Mouse (Mus musculus): ENCODE measurements around the gene Cpa4. TPM values are rescaled to one million over a fixed set of nuclear protein-coding genes. Genes with fewer than 3 reads are reported as not detected.

The Cpa4 gene
- total RNA-seq, 2 experiments from 2014 or later: 0.15 to 0.16 TPM

DNA sequence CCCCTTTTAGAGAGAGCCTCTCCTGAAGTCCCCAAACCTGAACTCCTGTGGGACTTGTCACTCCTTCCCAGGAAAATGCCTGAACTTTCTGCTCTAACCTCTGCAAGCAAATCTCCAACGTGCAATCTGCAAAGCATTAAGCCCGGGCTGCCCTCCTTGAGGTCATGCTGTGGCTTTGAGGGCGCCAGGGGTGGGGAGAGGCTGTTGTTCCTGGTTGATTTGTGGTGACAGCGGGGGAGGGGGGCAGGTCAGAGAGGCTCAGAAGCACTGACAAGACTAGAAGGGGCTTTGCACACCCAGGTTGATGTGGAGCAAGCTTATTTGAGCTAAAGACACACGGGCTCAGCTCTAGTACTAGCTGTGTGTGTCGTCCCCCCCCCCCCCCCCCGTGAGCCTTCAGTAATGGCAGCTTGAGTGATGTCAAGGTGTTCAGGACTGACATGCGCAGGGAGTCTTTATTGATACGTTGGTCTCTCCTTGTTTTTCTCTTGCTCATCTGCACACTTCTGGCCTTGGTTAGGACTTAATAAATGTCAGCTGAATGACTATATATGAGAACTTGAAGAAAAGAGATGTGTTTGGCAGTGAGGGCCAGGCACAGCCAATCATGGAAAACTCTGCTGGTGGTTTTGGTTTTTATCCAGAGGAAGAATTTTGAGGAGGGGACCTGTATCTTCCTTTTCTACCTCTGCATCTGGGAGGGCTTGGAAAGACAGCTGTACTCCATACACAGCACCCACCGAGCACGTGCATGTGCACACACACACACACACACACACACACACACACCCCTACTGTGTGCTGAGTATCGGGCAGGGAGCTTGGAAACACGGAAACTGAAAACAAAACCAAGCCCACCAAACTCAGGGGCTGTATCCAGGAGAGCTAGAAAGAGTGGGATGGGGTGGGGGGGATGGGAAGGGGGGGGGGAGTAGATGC, 49.1 kb downstream of the Cpa4 start:
- intact Hi-C loops (cut with DNase I): no loop called here
- peak in 1 of 2 experiments; percentile 51 for DNase-seq (ENCODE audit: extremely low spot score in 1 of 2, low spot score in 2 of 2)

DNA sequence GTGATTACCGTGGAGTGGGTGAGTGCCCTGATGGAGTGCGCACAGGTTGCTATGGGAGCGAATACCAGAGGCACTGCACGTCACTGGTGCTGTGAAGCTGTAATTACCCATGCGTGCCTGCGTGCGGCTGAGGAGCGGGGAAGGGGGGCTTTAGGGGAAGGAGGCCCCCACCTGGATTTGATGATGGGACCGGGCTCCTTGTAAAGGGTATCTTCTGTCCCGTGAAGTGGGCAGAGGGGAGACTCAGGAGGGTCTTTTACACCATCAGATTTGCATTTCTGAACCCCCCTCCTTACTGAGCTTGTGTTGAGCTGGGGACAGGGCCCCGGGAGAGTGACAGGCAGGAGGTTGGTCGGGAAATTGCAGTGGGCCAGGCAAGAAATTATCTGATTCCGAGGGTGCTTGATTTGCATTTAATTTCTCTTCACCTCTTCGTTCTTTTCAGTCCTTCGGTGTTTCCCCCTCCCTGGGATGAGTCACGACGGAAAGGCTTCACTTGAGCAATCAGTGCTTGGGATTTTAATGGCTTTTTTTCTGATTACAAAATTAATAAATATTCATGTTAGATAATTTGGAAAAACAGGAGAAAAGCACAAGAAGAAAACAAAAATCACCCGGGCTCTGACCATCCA, 49.9 kb downstream of the Cpa4 start:
- intact Hi-C loops (cut with DNase I): no loop called here
- peak; percentile 66 to 68 for DNase-seq (ENCODE audit: extremely low spot score in 1 of 2, low spot score in 2 of 2)

DNA sequence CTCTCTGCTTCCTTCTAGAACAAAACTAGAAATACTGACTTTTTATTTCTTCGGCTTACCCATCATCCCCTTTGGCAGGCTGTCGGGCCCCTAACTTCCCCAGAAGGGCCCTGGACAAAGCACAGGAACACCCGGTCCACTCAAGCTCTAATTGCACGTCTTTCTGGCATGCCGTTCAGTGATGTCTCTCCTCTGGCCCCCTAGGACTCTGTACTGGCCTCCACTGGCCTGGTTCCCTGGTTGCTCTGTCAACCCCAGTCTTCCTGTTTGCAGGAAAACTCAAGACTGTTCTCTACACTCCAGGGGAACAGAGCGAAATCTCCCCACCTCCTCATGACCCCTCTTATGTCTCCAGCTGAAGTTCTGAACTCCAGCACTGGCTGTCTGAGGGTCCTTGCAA, 50.6 kb downstream of the Cpa4 start:
- no peak for DNase-seq (ENCODE audit: extremely low spot score in 1 of 2, low spot score in 2 of 2)

DNA sequence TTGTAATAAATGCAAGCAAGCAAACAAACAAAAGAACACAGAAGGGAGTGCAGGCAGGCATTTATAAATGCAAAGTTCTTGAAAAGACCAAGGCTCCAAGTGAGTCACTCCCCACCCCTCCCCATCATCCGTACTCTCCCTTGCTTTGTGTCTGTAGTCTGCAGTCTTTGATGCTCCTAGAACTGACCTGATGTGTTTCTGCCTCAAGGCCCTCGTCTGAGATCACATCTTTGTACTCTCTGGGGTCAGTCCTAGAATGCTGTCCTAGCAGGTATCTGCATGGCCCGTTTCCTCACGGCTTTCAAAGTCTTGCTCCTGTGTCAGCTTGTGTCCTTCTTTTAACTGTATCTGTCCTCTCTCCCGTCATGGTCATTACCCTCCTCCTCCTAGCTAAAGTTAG, 51.4 kb downstream of the Cpa4 start:
- intact Hi-C loops (cut with DNase I): no loop called here

More for the DNA sequence above, 50.6 kb downstream of the Cpa4 start:
- intact Hi-C loops (cut with DNase I): no loop called here

DNA sequence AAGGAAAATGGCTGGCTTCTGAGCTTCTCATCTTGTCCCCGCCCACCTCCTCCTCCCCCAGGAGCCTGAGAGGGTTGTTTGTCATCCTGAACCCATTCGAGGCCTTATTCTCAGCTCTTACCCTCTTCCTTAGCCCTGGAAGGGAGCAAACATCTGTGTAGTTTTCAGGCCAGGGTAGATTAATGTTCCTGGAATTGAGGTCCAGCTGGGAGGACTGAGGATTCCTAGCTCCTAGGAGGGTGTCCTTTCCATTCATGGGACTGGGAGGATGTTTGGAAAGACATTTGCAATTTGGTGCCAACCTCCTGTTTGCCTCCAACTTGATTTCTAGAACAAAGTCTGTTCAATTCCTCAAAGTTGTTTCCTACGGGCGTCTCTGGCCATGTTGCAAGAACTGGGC, 52.4 kb downstream of the Cpa4 start:
- no peak for DNase-seq (ENCODE audit: extremely low spot score in 1 of 2, low spot score in 2 of 2)
- intact Hi-C loops (cut with DNase I): no loop called here

More for the DNA sequence above, 51.4 kb downstream of the Cpa4 start:
- DNase-seq (ENCODE audit: extremely low spot score in 1 of 2, low spot score in 2 of 2): no peak

DNA sequence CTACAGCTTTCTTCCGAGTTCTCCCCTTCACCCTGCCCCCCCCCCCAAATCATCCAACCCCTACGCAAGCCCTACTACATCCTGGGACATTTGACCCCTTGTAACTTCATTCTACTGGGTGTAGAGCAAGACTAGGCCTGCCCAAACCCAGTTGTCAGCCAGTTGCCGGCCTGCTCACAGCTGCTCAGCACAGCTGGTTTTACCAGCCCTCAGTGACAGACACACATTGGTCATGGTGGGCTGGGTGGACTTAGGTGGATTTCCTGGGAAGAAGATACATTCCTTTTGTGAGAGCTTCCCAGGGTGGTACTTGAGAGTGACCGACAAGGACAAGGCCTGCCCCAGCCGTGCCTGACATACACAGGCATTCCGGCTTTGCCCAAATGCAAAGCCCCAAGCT, 52.8 kb downstream of the Cpa4 start:
- intact Hi-C loops (cut with DNase I): no loop called here
- no peak for DNase-seq (ENCODE audit: extremely low spot score in 1 of 2, low spot score in 2 of 2)

DNA sequence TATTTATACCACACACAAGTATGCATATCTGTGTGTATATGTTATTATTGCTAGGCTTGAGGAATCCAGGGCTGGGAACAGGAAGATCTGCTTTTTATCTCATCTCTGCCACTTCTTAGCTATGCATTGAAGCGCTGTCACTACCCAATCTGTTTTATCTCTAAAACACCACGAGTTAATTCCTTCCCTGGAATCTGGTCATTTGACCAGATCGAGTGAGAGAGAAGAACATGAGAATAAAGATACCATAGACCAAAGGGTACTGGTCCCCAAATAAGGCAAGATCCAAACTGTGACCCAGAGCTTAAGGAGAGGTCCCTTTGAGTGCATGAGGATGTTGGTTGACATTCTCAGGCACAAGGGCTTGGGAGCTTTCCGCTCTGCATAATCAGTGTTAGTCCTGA, 53.8 kb downstream of the Cpa4 start:
- no peak for DNase-seq (ENCODE audit: extremely low spot score in 1 of 2, low spot score in 2 of 2)
- intact Hi-C loops (cut with DNase I): no loop called here

DNA sequence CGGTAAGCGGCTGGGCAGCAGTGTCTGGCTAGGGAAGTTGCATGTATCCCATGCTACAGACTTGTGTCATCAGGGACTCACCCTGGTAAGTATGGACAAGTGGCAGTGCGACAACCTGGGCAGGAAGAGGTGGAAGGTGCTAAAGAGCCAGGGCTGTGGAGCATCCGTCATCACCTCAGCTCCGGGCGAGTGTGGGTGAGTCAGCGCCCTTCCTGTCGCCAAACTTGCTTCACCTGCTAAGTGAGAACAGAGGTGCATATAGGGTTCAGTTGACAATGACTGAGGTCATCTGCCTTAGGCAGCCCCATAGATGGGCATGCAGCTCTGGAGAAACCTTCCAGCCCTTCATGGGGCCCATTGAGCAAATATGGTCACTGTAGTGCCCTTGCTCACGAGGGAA, 56.6 kb downstream of the Cpa4 start:
- intact Hi-C loops (cut with DNase I): no loop called here
- DNase-seq (ENCODE audit: extremely low spot score in 1 of 2, low spot score in 2 of 2): no peak

DNA sequence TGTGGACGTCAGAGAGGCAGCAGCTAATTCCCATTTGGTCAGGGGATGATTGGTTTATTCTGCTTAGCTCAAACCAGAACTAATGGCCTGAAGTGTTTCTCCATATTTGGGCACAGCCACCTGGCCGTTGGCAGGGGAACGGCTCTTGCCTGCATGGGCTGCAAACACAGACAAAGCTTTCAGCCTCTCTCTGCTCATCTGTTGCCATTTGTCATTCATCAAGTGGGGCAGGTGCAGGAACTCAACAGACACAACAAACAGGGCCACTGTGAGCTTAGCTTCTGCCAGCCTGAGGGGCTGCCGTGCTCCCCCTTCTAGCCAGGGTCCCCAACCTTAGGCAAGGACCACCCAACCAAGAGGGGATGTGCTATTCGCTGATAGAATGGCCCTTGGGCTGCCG, 60.0 kb downstream of the Cpa4 start:
- no peak for DNase-seq (ENCODE audit: extremely low spot score in 1 of 2, low spot score in 2 of 2)
- intact Hi-C loops (cut with DNase I): no loop called here

DNA sequence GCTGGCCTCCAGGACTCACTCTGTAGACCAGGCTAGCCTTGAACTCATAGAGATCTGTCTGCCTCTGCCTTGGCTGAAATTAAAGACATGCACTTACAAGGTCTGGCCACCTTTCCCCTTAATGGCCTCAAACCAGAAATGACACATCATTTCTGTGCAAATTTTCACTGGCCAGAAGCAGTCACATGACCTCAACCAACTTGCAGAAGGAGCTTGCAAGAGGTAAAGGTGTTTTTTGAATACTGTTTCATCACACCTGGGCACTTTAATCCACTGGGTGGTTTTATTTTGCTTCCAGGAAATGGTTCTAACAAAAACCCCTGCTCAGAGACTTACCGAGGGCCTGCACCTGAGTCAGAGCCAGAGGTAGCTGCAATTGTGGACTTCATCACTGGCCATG, 61.8 kb downstream of the Cpa4 start:
- no peak for DNase-seq (ENCODE audit: extremely low spot score in 1 of 2, low spot score in 2 of 2)
- intact Hi-C loops (cut with DNase I): no loop called here

DNA sequence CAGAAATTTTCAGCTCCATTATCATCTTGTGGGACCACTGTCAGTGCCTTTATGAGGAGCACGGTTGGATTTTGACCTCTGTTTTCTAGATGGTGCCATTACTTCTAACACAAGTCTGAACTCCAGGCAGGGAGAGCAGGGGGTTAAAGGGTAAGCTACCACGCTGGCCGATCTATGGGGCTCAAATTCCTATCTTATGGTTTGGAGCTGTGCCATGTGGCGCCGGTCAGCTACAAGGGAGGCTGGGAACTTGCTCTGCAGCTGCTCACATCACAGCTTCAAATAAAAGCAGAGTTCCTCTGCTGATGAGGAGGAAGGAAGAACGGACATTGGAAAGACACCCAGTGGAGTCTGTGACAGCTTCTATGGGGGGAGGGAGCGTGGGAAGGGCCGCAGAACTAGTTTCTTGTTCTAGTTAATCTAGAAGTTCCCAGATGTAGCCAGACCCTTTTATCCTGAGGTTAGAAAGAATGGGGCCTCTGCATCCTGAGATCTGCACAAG, 67.2 kb downstream of the Cpa4 start:
- intact Hi-C loops (cut with DNase I): no loop called here

DNA sequence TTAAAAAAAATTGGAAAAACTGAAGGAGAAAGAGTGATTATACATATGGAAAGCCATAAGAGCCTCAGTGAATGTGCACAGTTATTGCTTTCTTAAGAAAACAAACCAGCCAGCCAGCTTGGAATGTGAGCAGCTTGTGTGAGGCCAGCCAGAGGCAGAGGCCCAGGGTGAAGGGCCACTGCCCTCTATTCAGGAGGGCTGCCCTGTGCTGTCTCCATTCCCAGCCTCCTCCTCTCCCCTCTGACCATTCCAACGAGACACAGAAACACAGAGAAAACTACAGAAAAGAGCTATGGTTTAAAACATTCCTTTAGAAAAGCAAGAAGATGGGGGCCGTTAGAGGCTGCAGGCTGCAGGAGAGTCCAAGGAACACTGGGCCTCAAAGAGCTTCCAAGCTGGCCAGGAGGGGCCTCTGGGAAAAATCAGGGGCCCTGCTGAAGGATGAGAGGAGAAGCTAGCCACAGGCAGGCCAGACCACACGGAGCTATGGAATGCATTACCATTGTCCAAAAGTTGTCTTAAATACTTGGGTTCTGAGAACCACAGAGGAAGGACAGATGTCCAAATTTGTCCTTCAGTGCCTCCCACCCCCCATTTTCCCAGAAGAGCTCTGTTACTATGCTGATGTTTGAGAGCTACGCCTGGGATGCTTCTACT, 68.1 kb downstream of the Cpa4 start:
- intact Hi-C loops (cut with DNase I): no loop called here
- DNase-seq (ENCODE audit: extremely low spot score in 1 of 2, low spot score in 2 of 2): no peak

More for the DNA sequence above, 67.2 kb downstream of the Cpa4 start:
- DNase-seq (ENCODE audit: extremely low spot score in 1 of 2, low spot score in 2 of 2): no peak

DNA sequence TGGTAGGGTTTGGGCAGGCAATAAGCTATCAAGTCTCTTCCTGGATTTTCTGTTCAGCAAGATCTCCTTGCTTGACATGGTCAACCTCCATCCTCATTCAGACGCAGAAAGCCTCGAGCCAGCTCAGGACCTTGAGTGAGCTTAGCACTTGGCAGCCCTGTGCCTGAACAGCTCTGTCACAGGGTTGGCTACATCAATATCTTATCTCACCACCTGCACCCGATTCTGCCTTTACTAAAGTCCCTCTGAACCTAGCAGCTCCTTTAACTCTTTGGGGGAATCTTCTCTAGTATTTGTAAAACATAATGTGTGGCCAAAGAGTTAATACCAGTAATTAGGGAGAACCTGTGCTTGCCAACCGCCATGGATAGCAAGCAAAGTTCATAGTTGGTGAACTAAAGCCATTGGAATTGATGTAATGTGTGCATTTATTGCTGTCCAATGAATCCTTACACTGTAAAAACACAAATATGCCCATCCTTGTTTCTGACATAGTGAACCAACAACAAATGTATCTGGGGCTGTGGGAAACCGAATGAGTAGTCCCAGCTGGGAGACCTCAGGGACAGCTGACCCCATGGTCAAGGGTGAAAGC, 70.6 kb downstream of the Cpa4 start, which contains the start of gene Cpa1:
Cpa1 (plus strand) TSS at position 545 of the 595 bp plus-strand sequence.
- intact Hi-C loops (cut with DNase I): no loop called here
- no peak for DNase-seq (ENCODE audit: extremely low spot score in 1 of 2, low spot score in 2 of 2)

Other genes starting within 250 kb of the Cpa4 start
- 10 to 100 TPM; 29.0 to 29.1 TPM for gene Zc3hc1, start 177.3 kb upstream of the Cpa4 start, total RNA-seq (2021)
- 100 to 1,000 TPM; 151 to 161 TPM for gene Klhdc10, start 166.5 kb upstream of the Cpa4 start, total RNA-seq (2021)
- gene Tmem209, start 58.6 kb upstream of the Cpa4 start, total RNA-seq (2021): 10 to 100 TPM; 16.3 to 16.6 TPM
- gene Ssmem1, start 58.5 kb upstream of the Cpa4 start, total RNA-seq (2021): 1 to 10 TPM in 1 of 2 experiments, under 1 TPM in 1; 0.39 to 1.4 TPM
- gene Cpa2, start 26.8 kb upstream of the Cpa4 start, total RNA-seq (2021): 1 to 10 TPM; 3.6 to 4.6 TPM
- not detected for gene Cpa5, start 42.6 kb downstream of the Cpa4 start, total RNA-seq (2021)
- not detected for gene Cpa1, start 70.8 kb downstream of the Cpa4 start, total RNA-seq (2021)
- gene Cep41, start 125.4 kb downstream of the Cpa4 start, total RNA-seq (2021): 1 to 10 TPM; 7.1 to 7.8 TPM
- gene Mest, start 155.2 kb downstream of the Cpa4 start, total RNA-seq (2021): 100 to 1,000 TPM; 102 to 105 TPM